Mouse (Mus musculus) hindbrain, embryonic 15.5 days (tissue): ENCODE data around the gene Sel1l3. TPM values are rescaled to one million over a fixed set of nuclear protein-coding genes. Genes with fewer than 3 reads are reported as not detected.
A peak's percentile ranks its signal among the peaks of the same experiment; 100 is the strongest.

Source experiments
- ATAC-seq: fragments of 200-750 bp; cut with Nextera tagmentation; 2 replicates; pipeline ENCODE4 v1.8.0; 2017; ENCODE audit warnings: low read depth, moderate number of reproducible peaks, moderate TSS enrichment; ENCODE audit not compliant: low FRiP score
- H3K27ac ChIP-seq: fragments of 300-500 bp; sonication (generic); replicated peaks from 2 replicates; pipeline ENCODE4 v1.5.1; 2015; ENCODE audit warnings: mild to moderate bottlenecking, inconsistent platforms
- H3K27me3 ChIP-seq: fragments of 300-500 bp; sonication (generic); 2 replicates; pipeline ENCODE4 v1.6.1; 2015; ENCODE audit warnings: control low read depth, inconsistent platforms
- H3K36me3 ChIP-seq: fragments of 300-500 bp; sonication (generic); 2 replicates; pipeline ENCODE4 v1.6.1; 2015; ENCODE audit warnings: control low read depth, inconsistent platforms
- H3K4me1 ChIP-seq: fragments of 300-500 bp; sonication (generic); replicated peaks from 2 replicates; pipeline ENCODE4 v1.6.1; 2015; ENCODE audit warnings: control low read depth, inconsistent platforms
- H3K4me2 ChIP-seq: fragments of 300-500 bp; sonication (generic); 2 replicates; pipeline ENCODE4 v1.6.1; 2015; ENCODE audit warnings: moderate library complexity, mild to moderate bottlenecking, inconsistent platforms
- H3K4me3 ChIP-seq: fragments of 300-500 bp; sonication (generic); 2 replicates; pipeline ENCODE4 v1.5.1; 2015; ENCODE audit warnings: mild to moderate bottlenecking, inconsistent platforms
- H3K9ac ChIP-seq: fragments of 300-500 bp; sonication (generic); 2 replicates; pipeline ENCODE4 v1.6.1; 2015; ENCODE audit warnings: inconsistent platforms
- H3K9me3 ChIP-seq: fragments of 300-500 bp; sonication (generic); 2 replicates; pipeline ENCODE4 v1.6.1; 2016; ENCODE audit warnings: control low read depth, inconsistent platforms
- WGBS: fragments of 180-500 bp; shearing (Covaris S2); methylation state at CpG from one replicate; pipeline ENCODE4 v1.1.7; 2015; 5-methylcytosine and 5-hydroxymethylcytosine counted together
- polyA plus RNA-seq: library from polyadenylated mRNA; unstranded; fragments of >200 nt; fragmentation: Nextera tagmentation; extraction: Ambion mirVana; gene quantifications from 2 replicates; pipeline ENCODE4 v1.2.1, GENCODE M21; 2015

Sel1l3 gene
- polyA plus RNA-seq, 1 experiment from 2014 or later: 6.9 TPM

DNA sequence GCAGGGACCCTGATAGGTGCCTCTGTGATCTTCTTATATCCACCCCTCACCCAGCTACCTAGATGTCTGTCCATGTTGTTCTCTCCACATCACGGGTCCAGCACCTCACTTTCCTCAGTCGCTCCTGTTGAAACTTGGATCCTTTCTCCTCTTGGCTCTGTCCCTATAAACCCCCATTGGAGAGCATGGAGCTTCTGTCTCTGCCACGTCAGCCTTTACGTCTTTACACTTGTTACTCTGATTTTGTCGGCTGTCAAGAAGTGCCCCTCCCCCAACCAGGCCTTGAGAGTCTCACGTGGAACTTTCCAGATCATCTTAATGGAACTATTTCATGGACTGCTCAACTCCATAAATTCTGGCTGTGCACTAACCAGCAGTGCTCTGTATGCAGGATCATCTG lies 2.5 kb downstream of the Sel1l3 start:
- H3K27me3 ChIP-seq: no peaks in the 10 kb centered on the region
- H3K4me3 ChIP-seq: no peak overlapping the region
- no peaks in the 10 kb centered on the region for H3K9me3 ChIP-seq
- no peaks in the 10 kb centered on the region for H3K36me3 ChIP-seq
- no peak for ATAC-seq
- H3K9ac ChIP-seq: no peak overlapping the region
- H3K27ac ChIP-seq: no peak overlapping the region
- H3K4me2 ChIP-seq: peak overlapping the region; percentile 96
- 51% methylated on average over 6 of the region's 6 CpGs for WGBS
- peaks cover 38% of the 10 kb centered on the region for H3K4me1 ChIP-seq

DNA sequence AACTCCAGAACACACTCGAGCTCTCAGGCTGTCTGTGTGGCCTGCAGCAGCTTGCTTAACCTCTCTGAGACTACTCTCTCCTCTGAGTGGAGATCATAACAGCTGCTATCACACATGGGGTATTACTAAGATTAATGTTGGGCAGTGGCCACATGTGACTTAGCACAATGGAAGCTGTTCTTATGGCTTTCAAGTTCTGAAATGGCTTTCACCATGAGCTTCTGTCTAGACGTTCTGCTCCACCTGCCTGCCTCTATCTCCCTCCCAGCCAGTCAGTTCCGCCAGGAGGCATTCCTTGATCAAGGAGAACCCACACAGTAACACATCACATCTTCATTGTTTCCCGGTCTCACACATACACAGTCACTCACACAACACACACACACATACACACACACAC lies 3.2 kb downstream of the Sel1l3 start:
- Histone ChIP-seq H3K27ac (no peak overlapping the region), H3K4me1 (peaks cover 38% of the 10 kb centered on the region), H3K27me3 (no peaks in the 10 kb centered on the region), H3K36me3 (no peaks in the 10 kb centered on the region), H3K9ac (no peak overlapping the region), H3K9me3 (no peaks in the 10 kb centered on the region), H3K4me2 (peak overlapping the region; percentile 96; the same call in 1 of the 2 replicates), H3K4me3 (no peak overlapping the region)
- ATAC-seq: no peak
- 57% methylated on average over 4 of the region's 4 CpGs for WGBS

DNA sequence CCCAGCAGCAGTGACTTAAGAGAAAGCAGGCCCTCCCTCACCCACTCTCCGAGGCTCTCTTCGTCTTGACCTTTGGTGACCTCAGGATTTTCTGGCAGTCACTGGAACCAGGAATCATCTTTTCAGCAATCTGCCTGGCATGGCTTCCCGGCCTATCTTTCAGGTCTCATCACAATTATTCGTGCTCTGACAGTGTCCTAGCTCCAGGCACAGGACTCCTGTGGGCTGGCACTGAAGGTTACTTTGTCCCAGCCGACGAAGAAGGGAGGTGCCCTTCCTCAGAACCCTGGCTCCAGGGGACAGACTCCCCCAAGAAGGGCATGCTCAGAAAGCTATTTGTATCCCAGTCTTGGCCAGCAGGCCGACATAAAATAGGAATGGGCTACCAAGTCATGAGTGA lies 4.0 kb downstream of the Sel1l3 start:
- WGBS: 40% methylated on average over 7 of the region's 7 CpGs
- Histone ChIP-seq H3K9ac (no peak overlapping the region), H3K27me3 (no peaks in the 10 kb centered on the region), H3K9me3 (no peaks in the 10 kb centered on the region), H3K27ac (no peak overlapping the region), H3K4me1 (peaks cover 37% of the 10 kb centered on the region), H3K4me3 (no peak overlapping the region), H3K36me3 (no peaks in the 10 kb centered on the region), H3K4me2 (0 out of 2 replicates have a peak overlapping the region, but pooled peaks have one; percentile 96)
- no peak for ATAC-seq

DNA sequence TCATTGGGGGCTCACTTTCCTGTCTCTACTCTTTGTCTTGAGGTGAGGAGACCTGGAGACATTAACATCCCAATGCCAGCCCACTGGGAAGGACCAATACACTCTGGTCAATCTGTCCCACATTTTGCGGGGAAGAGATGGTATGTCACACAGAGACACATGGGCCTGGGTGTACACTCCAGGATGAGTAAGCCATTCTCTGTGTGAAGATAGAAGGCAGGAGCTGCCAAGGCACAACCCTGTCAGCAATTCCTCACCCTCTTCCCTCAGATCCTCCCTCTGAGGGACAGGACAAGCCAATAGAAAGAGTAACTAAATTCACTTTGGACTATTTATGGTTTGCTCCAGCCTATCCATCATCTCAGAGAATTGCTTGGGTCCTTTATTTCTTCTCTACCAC lies 5.0 kb downstream of the Sel1l3 start:
- whole genome bisulfite sequencing: 100% methylated on average over 1 of the region's 1 CpGs
- Histone ChIP-seq H3K4me1 (peaks cover 26% of the 10 kb centered on the region), H3K9ac (no peak overlapping the region), H3K27ac (no peak overlapping the region), H3K27me3 (no peaks in the 10 kb centered on the region), H3K4me3 (no peak overlapping the region), H3K36me3 (no peaks in the 10 kb centered on the region), H3K9me3 (no peaks in the 10 kb centered on the region), H3K4me2 (no peak overlapping the region)
- ATAC-seq: no peak

DNA sequence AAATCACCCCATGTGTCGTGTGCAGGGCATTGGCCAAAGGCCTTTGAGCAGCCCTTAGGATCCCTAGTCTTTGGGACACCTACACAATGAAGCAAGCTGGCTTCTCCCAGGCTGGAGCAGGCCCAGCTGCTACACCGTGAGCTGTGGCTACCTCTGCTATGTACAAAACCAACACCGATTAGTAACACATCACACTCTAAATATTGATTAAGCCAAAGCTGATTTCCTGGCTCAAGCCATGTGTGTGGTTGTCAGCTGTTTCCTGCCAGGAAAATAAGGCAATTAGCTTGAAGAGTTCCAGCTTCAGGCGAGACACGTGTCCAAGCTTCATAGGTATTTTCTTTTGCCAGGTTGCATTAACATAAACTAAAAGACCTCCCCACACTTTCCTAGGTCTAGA lies 7.2 kb downstream of the Sel1l3 start:
- ATAC-seq: no peak

DNA sequence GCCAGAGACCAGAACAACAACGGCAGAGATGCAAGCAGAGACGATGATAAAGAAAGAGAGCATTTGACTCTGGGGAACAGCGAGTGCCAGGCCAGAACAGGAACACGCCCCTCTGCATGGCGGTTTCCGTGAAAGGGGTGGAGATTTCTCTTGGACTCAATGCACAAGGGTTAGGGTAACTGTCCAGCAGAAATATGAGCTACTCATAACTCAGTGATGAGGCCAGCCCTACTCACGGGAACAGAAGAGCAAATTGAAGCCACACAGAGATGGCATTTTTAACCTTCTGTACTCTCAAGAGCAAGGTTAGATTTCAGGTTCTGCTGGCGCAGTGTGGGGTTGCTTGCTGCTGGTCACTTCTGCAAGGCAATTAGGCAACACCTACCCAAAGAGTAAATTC lies 11.0 kb downstream of the Sel1l3 start:
- Histone ChIP-seq H3K4me3 (no peak overlapping the region), H3K9ac (no peak overlapping the region), H3K36me3 (no peaks in the 10 kb centered on the region), H3K27ac (no peak overlapping the region), H3K4me2 (no peak overlapping the region), H3K9me3 (no peaks in the 10 kb centered on the region), H3K27me3 (no peaks in the 10 kb centered on the region), H3K4me1 (0 out of 2 replicates have a peak, but pooled peaks cover 2% of the 10 kb centered on the region)
- 82% methylated on average over 8 of the region's 8 CpGs for WGBS
- ATAC-seq: no peak

More for the DNA sequence above, 7.2 kb downstream of the Sel1l3 start:
- Histone ChIP-seq H3K27me3 (no peaks in the 10 kb centered on the region), H3K27ac (no peak overlapping the region), H3K36me3 (no peaks in the 10 kb centered on the region), H3K4me3 (no peak overlapping the region), H3K9ac (no peak overlapping the region), H3K4me2 (no peak overlapping the region), H3K9me3 (no peaks in the 10 kb centered on the region), H3K4me1 (peaks cover 14% of the 10 kb centered on the region; the same call in 1 of the 2 replicates)
- WGBS: 70% methylated on average over 5 of the region's 5 CpGs

DNA sequence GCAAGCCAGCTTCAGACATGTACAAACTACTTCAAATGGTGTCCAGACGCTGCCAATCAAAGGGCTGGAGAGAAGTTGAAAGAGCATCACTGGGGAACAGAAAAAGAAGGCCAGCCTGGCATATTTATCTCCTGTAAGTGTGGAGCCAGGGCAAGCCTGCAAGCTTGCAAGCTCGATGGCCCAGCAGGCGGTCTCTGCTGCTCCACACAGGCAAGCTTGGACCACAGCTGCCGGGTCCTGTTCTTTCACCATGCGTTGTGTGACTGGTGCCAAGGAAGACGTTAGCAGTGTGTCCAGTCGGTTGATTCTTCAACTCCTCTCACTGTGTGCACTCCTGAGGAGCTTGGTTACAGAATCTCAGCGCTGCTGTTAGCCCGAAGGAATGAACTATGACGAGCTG lies 12.9 kb downstream of the Sel1l3 start:
- Histone ChIP-seq H3K4me2 (no peak overlapping the region), H3K27me3 (no peaks in the 10 kb centered on the region), H3K9me3 (no peaks in the 10 kb centered on the region), H3K36me3 (no peaks in the 10 kb centered on the region), H3K27ac (no peak overlapping the region), H3K4me3 (no peak overlapping the region), H3K9ac (no peak overlapping the region), H3K4me1 (0 out of 2 replicates have a peak, but pooled peaks cover 2% of the 10 kb centered on the region)
- WGBS: 79% methylated on average over 10 of the region's 10 CpGs
- ATAC-seq: no peak

DNA sequence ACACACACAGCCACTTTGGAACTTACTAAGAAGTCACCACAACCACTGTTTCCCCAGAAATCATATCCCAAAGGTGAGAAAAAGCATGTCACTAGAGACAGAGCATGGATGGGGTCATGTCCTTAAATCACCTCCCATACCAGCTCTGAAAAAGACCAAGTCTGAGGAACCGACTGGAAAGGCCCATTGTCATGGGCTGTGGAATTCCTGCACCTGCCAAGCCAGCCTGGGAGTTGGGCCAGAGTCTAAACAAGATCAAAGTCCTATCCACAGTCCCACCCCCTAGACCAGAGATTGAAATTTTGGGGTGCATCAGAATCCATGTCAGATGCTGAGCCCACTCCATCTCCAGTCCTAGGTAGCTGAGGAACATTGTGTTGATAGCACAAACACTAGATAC lies 15.3 kb downstream of the Sel1l3 start:
- Histone ChIP-seq H3K4me3 (no peak overlapping the region), H3K27me3 (no peaks in the 10 kb centered on the region), H3K36me3 (no peaks in the 10 kb centered on the region), H3K4me1 (0 out of 2 replicates have a peak, but pooled peaks cover 2% of the 10 kb centered on the region), H3K9me3 (no peaks in the 10 kb centered on the region), H3K4me2 (no peak overlapping the region), H3K9ac (no peak overlapping the region), H3K27ac (no peak overlapping the region)
- WGBS: 60% methylated on average over 1 of the region's 1 CpGs
- no peak for ATAC-seq

- no peak for ATAC-seq
- H3K9me3 ChIP-seq: no peaks in the 10 kb centered on the region
- no peak overlapping the region for H3K4me3 ChIP-seq
- 0 out of 2 replicates have a peak, but pooled peaks cover 2% of the 10 kb centered on the region for H3K4me1 ChIP-seq
- no peak overlapping the region for H3K27ac ChIP-seq
- H3K36me3 ChIP-seq: no peaks in the 10 kb centered on the region
- H3K4me2 ChIP-seq: no peak overlapping the region
- no peak overlapping the region for H3K9ac ChIP-seq
- WGBS: 75% methylated on average over 10 of the region's 10 CpGs
- H3K27me3 ChIP-seq: no peaks in the 10 kb centered on the region
These were observed 17.2 kb downstream of the Sel1l3 start for GRCm38 (mm10) chr5:53196387-53197088.

- no peaks in the 10 kb centered on the region for H3K36me3 ChIP-seq
- no peaks in the 10 kb centered on the region for H3K27me3 ChIP-seq
- ATAC-seq: no peak
- no peak overlapping the region for H3K4me3 ChIP-seq
- no peak overlapping the region for H3K4me2 ChIP-seq
- WGBS: 94% methylated on average over 3 of the region's 3 CpGs
- no peak overlapping the region for H3K27ac ChIP-seq
- H3K9me3 ChIP-seq: no peaks in the 10 kb centered on the region
- no peaks in the 10 kb centered on the region for H3K4me1 ChIP-seq
- no peak overlapping the region for H3K9ac ChIP-seq
These were observed 18.9 kb downstream of the Sel1l3 start for GRCm38 (mm10) chr5:53194841-53195240.

GRCm38 (mm10) chr5:53194421-53194820 lies 19.3 kb downstream of the Sel1l3 start:
- no peak overlapping the region for H3K9ac ChIP-seq
- 88% methylated on average over 2 of the region's 2 CpGs for WGBS

GRCm38 (mm10) chr5:53193092-53194030 lies 20.4 kb downstream of the Sel1l3 start:
- H3K27ac ChIP-seq: no peak overlapping the region
- WGBS: 78% methylated on average over 13 of the region's 13 CpGs
- no peak for ATAC-seq

More at GRCm38 (mm10) chr5:53194421-53194820, 19.3 kb downstream of the Sel1l3 start:
- Histone ChIP-seq H3K36me3 (no peaks in the 10 kb centered on the region), H3K4me2 (no peak overlapping the region), H3K9me3 (no peaks in the 10 kb centered on the region), H3K4me1 (no peaks in the 10 kb centered on the region), H3K4me3 (no peak overlapping the region), H3K27me3 (no peaks in the 10 kb centered on the region), H3K27ac (no peak overlapping the region)
- ATAC-seq: no peak

More at GRCm38 (mm10) chr5:53193092-53194030, 20.4 kb downstream of the Sel1l3 start:
- Histone ChIP-seq H3K4me3 (no peak overlapping the region), H3K9ac (no peak overlapping the region), H3K4me2 (no peak overlapping the region), H3K36me3 (no peaks in the 10 kb centered on the region), H3K9me3 (no peaks in the 10 kb centered on the region), H3K27me3 (no peaks in the 10 kb centered on the region), H3K4me1 (no peaks in the 10 kb centered on the region)
